Mouse (Mus musculus) ES-E14 (cell line): ENCODE results near the gene Senp8. TPM values are rescaled to one million over a fixed set of nuclear protein-coding genes. Genes with fewer than 3 reads are reported as not detected.

ENCODE experiments used
- DNase-seq: peaks from one replicate; pipeline ENCODE4 v3.0.0-alpha.2; 2013; ENCODE audit warnings: low read depth, low spot score
- H3K27ac ChIP-seq: 2 replicates; pipeline ENCODE4 v1.5.1; 2012; ENCODE audit warnings: low read depth, mild to moderate bottlenecking, low read length, moderate library complexity, mixed read lengths; ENCODE audit not compliant: poor library complexity, insufficient read depth, severe bottlenecking
- H3K36me3 ChIP-seq: 2 replicates; pipeline ENCODE4 v1.6.1; 2012; ENCODE audit warnings: mild to moderate bottlenecking, low read length, moderate library complexity, mixed read lengths; ENCODE audit not compliant: control insufficient read depth, poor library complexity, insufficient read depth, severe bottlenecking
- H3K4me1 ChIP-seq, 2 experiments: fragments of 150-350 bp in 1 of 2; sonication (generic) in 1 of 2; 2 replicates each; pipeline ENCODE4 v1.6.1; 2012; ENCODE audit warnings: low read length in 2 of 2, mild to moderate bottlenecking in 1 of 2, mixed read lengths in 1 of 2; ENCODE audit not compliant: control insufficient read depth in 2 of 2, insufficient read depth in 2 of 2, poor library complexity in 1 of 2
- H3K4me3 ChIP-seq, 2 experiments: fragments of 150-350 bp in 1 of 2; sonication (generic) in 1 of 2; 2 replicates each; pipeline ENCODE4 v1.5.1; 2012; ENCODE audit warnings: low read length in 2 of 2, low read depth in 1 of 2, mild to moderate bottlenecking in 1 of 2, mixed read lengths in 1 of 2; ENCODE audit not compliant: insufficient read depth in 1 of 2, poor library complexity in 1 of 2, severe bottlenecking in 1 of 2
- H3K9ac ChIP-seq: 2 replicates; pipeline ENCODE4 v1.6.1; 2012; ENCODE audit warnings: low read depth, mild to moderate bottlenecking, low read length, mixed read lengths; ENCODE audit not compliant: poor library complexity, insufficient read depth, severe bottlenecking
- H3K9me3 ChIP-seq: fragments of 150-350 bp; sonication (generic); 2 replicates; pipeline ENCODE4 v1.6.1; 2012; ENCODE audit warnings: low read depth, mild to moderate bottlenecking, low read length; ENCODE audit not compliant: control insufficient read depth, insufficient read depth
- CHD2 ChIP-seq: IDR thresholded peaks from 2 replicates; pipeline ENCODE4 v1.6.1; 2014; ENCODE audit warnings: mild to moderate bottlenecking, low read depth, low read length, inconsistent platforms
- HCFC1 ChIP-seq: IDR thresholded peaks from 2 replicates; pipeline ENCODE4 v1.6.1; 2012; ENCODE audit warnings: low read length, inconsistent platforms, borderline replicate concordance; ENCODE audit not compliant: insufficient read depth
- MAFK ChIP-seq: IDR thresholded peaks from 2 replicates; pipeline ENCODE4 v1.6.1; 2014; ENCODE audit warnings: mild to moderate bottlenecking, low read depth, low read length, inconsistent platforms; ENCODE audit not compliant: insufficient read depth
- ZC3H11A ChIP-seq: IDR thresholded peaks from 2 replicates; pipeline ENCODE4 v1.6.1; 2012; ENCODE audit warnings: low read depth, mild to moderate bottlenecking, inconsistent platforms, low read length, borderline replicate concordance
- ZNF384 ChIP-seq: IDR thresholded peaks from 2 replicates; pipeline ENCODE4 v1.6.1; 2012; ENCODE audit warnings: low read depth, low read length, inconsistent platforms
- in situ Hi-C, 2 experiments: fragments of 600-800 bp; cut with MboI; formaldehyde crosslinking; loops; one replicate each; pipeline ENCODE4 v1.15.1; 2025; ENCODE audit warnings: low sequenced_read_pairs in 2 of 2, inconsistent platforms in 1 of 2; ENCODE audit not compliant: unreplicated experiment in 2 of 2
- total RNA-seq: library from RNA; depleted of rRNA; stranded (reverse); fragments of 300-350 nt; gene quantifications from 2 replicates; pipeline ENCODE4 v1.2.3, GENCODE M21; 2012

Gene Senp8
- total RNA-seq, 1 experiment, result 5.0 TPM

DNA sequence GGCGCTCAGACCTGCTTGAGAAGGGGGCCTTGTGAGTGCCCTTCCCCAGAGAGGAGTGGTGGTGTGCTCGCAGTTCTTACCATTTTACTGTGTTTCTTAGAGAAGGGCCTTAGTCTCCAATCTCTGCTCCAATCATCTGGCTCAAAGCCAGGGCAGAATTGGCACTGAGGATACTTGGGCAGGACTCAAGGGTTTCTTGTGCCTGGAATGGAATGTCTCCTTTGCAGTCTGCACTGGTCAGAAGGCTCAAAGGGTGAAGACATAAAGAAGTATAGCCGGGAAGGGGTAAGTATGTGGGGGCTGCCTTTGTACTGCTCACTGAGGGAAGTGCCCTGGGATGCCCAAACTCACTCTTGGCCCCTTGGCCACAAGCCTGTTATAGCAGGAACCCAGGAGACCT is 41.3 kb downstream of the Senp8 start:
- no peak overlapping the region for H3K27ac ChIP-seq
- in situ Hi-C loops, result no loop called here
- TF ChIP-seq ZNF384, result no peak
- no peak for TF ChIP-seq HCFC1
- H3K4me3 ChIP-seq, result no peak overlapping the region
- no peak for DNase-seq
- H3K9me3 ChIP-seq, result no peaks in the 10 kb centered on the region
- no peaks in the 10 kb centered on the region for H3K36me3 ChIP-seq
- H3K4me1 ChIP-seq, result 0 out of 4 replicates have a peak, but pooled peaks cover 0 to 2% of the 10 kb centered on the region in 2 experiments
- H3K9ac ChIP-seq, result no peak overlapping the region

DNA sequence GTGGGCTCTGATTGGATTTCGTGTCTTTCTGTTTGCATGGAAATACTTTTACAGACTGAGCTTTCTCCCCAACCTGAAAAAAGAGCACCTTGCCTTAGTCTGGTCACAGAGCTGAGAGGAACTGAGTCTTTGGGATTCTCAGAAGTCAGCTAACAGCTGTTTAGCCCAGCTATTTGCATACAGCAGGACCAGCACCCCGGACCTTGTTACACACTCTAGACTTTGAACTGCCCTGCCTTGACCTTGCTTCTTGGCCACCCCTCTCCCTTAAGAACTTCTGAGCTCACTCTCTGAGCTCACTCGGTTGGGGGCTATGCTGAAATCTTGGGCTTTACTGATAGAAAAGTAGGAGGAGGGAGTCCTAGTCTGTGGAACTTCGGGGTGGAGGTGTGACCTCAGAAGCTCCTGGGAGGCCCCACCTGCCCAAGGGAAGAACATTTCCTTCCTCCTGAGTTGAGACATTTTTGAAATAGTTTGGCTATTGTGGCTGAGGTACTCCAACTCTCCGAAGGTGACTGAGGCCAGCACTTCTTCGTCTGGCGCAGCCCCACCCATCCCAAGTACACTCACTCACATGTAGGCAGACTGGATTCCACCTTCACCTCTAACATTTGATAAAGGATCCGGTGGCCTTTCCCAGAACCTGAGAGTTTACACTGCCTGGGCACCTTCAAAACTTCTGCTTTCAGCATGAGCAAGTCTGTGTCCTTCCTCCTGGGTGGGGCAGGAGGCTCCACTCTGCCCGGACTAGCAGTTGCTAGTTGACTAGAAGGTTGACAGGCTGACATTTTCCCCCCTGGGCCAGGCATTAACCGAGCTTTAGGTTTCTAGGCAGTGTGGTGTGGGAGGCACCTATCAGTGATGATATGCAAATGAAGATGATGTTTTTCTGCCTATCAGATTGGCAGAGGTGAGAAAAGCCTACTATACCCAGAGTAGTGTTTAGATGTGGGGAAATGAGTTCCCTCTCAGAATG is 43.4 kb downstream of the Senp8 start:
- no peaks in the 10 kb centered on the region for H3K9me3 ChIP-seq

DNA sequence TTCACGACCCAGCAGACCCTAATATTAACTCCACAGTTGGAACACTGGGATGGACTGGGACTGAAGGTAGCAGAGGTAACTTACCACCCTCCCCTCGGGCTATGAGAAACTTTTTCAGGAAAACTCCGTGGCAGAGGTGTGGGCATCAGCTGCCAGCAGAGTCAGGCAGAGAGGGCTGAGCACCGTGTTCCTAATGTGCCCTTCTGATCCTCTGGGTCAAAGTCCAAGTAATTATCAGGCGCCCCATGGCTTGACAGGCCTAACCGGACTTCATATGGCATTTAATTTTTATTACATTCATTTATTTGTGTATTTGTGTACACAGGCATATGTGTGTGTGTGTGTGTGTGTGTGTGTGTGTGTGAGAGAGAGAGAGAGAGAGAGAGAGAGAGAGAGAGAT is 47.4 kb downstream of the Senp8 start:
- Histone ChIP-seq H3K9me3 (no peaks in the 10 kb centered on the region), H3K4me1 (0 out of 4 replicates have a peak, but pooled peaks cover 0 to 2% of the 10 kb centered on the region in 2 experiments), H3K9ac (no peak overlapping the region), H3K36me3 (no peaks in the 10 kb centered on the region), H3K4me3 (no peak overlapping the region), H3K27ac (no peak overlapping the region)
- in situ Hi-C loops, result no loop called here
- TF ChIP-seq ZNF384, result no peak
- no peak for TF ChIP-seq CHD2
- TF ChIP-seq HCFC1, result no peak
- DNase-seq, result no peak

More for the DNA sequence above, 43.4 kb downstream of the Senp8 start:
- peak; percentile 21 for DNase-seq
- H3K27ac ChIP-seq, result no peak overlapping the region
- no peak overlapping the region for H3K9ac ChIP-seq
- 0 out of 4 replicates have a peak, but pooled peaks cover 0 to 2% of the 10 kb centered on the region in 2 experiments for H3K4me1 ChIP-seq
- TF ChIP-seq ZNF384 (no peak), HCFC1 (no peak), ZC3H11A (no peak), CHD2 (no peak), MAFK (no peak)
- in situ Hi-C loops, result no loop called here
- H3K4me3 ChIP-seq, result no peak overlapping the region
- no peaks in the 10 kb centered on the region for H3K36me3 ChIP-seq

DNA sequence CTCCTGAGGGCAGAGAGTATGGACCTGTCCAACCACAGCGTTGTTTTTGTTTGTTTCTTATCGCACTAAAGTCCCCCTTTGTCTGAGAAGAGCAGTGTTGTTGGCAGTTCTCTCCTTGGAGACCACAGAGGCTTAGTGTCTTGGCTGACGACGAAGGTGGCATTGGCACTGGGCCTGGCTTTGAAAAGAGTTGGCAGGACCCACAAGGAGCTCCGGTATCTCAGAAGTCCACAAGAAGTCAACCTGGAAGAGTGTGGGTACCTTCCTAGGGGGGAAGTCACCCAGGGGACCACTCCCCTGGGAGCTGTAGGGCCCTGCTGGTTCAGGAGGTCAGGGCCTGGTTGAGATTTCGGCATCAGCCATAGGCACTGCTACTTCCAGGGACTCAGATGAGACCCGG is 49.4 kb downstream of the Senp8 start:
- Histone ChIP-seq H3K9ac (no peak overlapping the region), H3K4me3 (no peak overlapping the region), H3K4me1 (no peaks in the 10 kb centered on the region), H3K27ac (no peak overlapping the region), H3K9me3 (no peaks in the 10 kb centered on the region), H3K36me3 (no peaks in the 10 kb centered on the region)
- in situ Hi-C loops, result no loop called here
- TF ChIP-seq ZNF384 (no peak), CHD2 (no peak), MAFK (no peak), ZC3H11A (no peak), HCFC1 (no peak)
- no peak for DNase-seq

DNA sequence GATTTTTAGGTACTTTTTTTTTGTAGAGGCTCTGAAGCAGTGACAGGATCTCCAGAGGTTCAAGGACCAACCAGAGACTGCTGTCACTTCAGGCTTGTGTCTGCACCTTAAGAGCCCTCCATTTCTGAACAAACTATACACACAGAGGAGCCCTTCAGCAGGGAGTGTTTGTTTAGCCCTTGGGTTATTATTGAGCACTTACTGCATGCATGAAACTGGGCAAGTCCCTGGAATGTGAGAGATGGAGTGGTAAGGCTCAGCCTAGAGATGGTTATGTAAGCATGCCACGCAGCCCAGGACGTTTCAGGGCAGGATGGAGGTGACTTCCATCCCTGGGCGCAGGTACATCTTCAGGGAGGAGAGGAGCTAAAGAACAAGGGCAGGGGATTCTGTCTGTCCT is 54.1 kb downstream of the Senp8 start:
- TF ChIP-seq ZNF384 (no peak), CHD2 (no peak)
- in situ Hi-C loops, result no loop called here
- Histone ChIP-seq H3K4me1 (peaks cover 2 to 16% of the 10 kb centered on the region in 2 experiments; a peak in 1 of 4 replicates), H3K9me3 (no peaks in the 10 kb centered on the region), H3K9ac (no peak overlapping the region), H3K4me3 (no peak overlapping the region), H3K27ac (no peak overlapping the region), H3K36me3 (no peaks in the 10 kb centered on the region)
- DNase-seq, result no peak
